Mouse (Mus musculus): ENCODE data around the gene Cldn10. TPM values are rescaled to one million over a fixed set of nuclear protein-coding genes. Genes with fewer than 3 reads are reported as not detected.

Gene Cldn10
- polyA plus RNA-seq, 1 experiment: 36.4 TPM

GRCm38 (mm10) chr14:118867366-118867765 lies 79.7 kb downstream of the Cldn10 start:
- H3K27ac ChIP-seq (ENCODE audit: insufficient read depth, low read length): no peak overlapping the region
- H3K4me3 ChIP-seq (ENCODE audit: insufficient read depth, low read length): no peak overlapping the region
- H3K4me1 ChIP-seq (ENCODE audit: control insufficient read depth, insufficient read depth, low read length): no peaks in the 10 kb centered on the region; the same call in none of the 2 replicates
- no peak for TF ChIP-seq CTCF (IDR thresholded peaks at IDR 0.05; ENCODE audit: extremely low read depth, insufficient read depth, low read length)
- TF ChIP-seq POLR2A (IDR thresholded peaks at IDR 0.05; ENCODE audit: extremely low read depth, insufficient read depth, low read length): no peak

DNA sequence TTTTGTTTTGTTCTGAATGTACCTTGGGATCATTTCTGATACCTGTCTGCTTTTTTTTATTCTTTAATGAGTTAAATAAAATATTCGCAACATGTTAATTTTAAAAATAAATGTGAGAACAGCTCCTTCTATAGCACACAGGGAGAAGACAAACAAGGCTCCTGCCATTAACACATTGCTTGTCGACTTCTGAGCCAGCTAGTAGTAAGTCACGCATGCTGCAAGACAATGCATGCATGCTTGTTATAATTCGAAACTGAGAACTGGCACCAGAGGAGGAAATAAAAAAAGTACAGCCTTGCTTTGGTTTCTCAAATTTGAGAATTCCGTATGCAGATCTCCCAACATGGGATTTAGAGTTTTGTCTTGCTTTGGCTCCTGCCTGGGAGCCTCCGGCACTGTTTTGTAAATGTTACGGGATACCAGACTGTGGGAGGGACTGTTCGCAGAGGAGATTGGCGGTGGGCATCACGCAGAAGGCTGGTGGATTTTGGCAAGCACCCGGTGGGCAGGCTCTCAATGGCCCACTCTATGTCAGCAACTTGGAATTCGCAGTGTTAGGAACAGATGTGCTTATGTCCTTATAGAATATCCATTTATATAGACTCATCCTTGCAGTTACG lies 80.5 kb downstream of the Cldn10 start:
- Histone ChIP-seq H3K27ac (ENCODE audit: insufficient read depth, low read length) (no peak overlapping the region), H3K4me1 (ENCODE audit: control insufficient read depth, insufficient read depth, low read length) (no peaks in the 10 kb centered on the region; the same call in none of the 2 replicates), H3K4me3 (ENCODE audit: insufficient read depth, low read length) (no peak overlapping the region)
- TF ChIP-seq POLR2A (IDR thresholded peaks at IDR 0.05; ENCODE audit: extremely low read depth, insufficient read depth, low read length) (no peak), CTCF (IDR thresholded peaks at IDR 0.05; ENCODE audit: extremely low read depth, insufficient read depth, low read length) (no peak)

DNA sequence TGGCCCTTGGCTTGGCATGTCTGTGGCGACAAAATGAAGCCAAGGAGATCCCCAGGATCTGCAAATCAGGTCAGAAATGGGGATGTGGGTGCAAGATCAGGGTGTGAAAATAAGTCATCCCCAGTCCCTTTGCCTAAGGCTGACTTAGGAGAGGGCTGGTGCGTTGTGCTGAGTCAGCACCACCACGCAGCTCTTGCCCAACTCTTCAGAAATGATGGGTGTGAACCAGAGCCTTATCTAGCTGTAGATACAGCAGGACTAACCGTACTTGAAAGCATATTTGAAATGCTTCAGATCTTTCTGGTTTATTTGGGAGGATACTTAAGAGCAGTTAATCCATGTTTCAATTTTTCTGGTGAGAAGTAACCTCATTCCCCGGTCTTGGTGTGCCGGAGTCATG lies 82.0 kb downstream of the Cldn10 start:
- Histone ChIP-seq H3K4me3 (ENCODE audit: insufficient read depth, low read length) (no peak overlapping the region), H3K27ac (ENCODE audit: insufficient read depth, low read length) (no peak overlapping the region), H3K4me1 (ENCODE audit: control insufficient read depth, insufficient read depth, low read length) (no peaks in the 10 kb centered on the region; the same call in none of the 2 replicates)
- TF ChIP-seq CTCF (IDR thresholded peaks at IDR 0.05; ENCODE audit: extremely low read depth, insufficient read depth, low read length) (no peak), POLR2A (IDR thresholded peaks at IDR 0.05; ENCODE audit: extremely low read depth, insufficient read depth, low read length) (no peak)

GRCm38 (mm10) chr14:118874126-118874525 lies 86.4 kb downstream of the Cldn10 start:
- TF ChIP-seq CTCF (IDR thresholded peaks at IDR 0.05; ENCODE audit: extremely low read depth, insufficient read depth, low read length) (no peak), POLR2A (IDR thresholded peaks at IDR 0.05; ENCODE audit: extremely low read depth, insufficient read depth, low read length) (no peak)

DNA sequence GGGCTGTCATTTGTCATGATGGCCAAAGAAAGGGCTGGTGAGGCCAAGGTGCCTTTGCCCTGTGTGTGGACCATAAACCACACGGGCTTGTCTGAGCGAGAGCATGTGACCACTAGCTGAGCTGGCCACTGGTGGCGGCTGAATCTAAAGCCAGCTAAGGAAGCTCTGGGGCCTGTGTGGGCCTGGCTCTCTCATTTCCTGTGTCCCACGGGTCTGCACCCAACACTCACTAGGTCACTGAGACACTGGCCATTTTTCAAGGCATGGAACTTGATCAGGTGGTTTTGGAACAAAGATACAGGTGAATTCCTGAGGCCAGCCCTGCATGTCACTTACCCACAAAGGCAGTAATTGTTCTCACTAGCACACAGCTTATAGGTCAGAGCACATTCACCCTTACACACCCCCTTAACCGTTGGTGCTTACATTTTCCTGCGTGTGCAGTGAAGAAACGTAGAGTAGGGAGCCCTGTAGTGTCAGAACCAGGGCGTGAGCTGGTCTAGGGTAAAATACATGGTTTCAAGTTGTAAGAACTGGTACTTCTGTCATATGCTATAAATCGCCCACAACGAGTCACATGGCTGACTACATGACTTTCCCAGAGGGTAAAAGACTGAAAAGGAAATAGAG lies 87.2 kb downstream of the Cldn10 start:
- no peak overlapping the region for H3K4me3 ChIP-seq (ENCODE audit: insufficient read depth, low read length)
- H3K27ac ChIP-seq (ENCODE audit: insufficient read depth, low read length): no peak overlapping the region
- peaks cover 4% of the 10 kb centered on the region for H3K4me1 ChIP-seq (ENCODE audit: control insufficient read depth, insufficient read depth, low read length)
- TF ChIP-seq POLR2A (IDR thresholded peaks at IDR 0.05; ENCODE audit: extremely low read depth, insufficient read depth, low read length) (no peak), CTCF (IDR thresholded peaks at IDR 0.05; ENCODE audit: extremely low read depth, insufficient read depth, low read length) (no peak)

More at GRCm38 (mm10) chr14:118874126-118874525, 86.4 kb downstream of the Cldn10 start:
- H3K4me3 ChIP-seq (ENCODE audit: insufficient read depth, low read length): no peak overlapping the region
- no peak overlapping the region for H3K27ac ChIP-seq (ENCODE audit: insufficient read depth, low read length)
- H3K4me1 ChIP-seq (ENCODE audit: control insufficient read depth, insufficient read depth, low read length): peaks cover 4% of the 10 kb centered on the region

- Histone ChIP-seq H3K27ac (ENCODE audit: insufficient read depth, low read length) (no peak overlapping the region), H3K4me1 (ENCODE audit: control insufficient read depth, insufficient read depth, low read length) (peaks cover 4% of the 10 kb centered on the region)
- TF ChIP-seq POLR2A (IDR thresholded peaks at IDR 0.05; ENCODE audit: extremely low read depth, insufficient read depth, low read length) (no peak), CTCF (IDR thresholded peaks at IDR 0.05; ENCODE audit: extremely low read depth, insufficient read depth, low read length) (no peak)
Observed at GRCm38 (mm10) chr14:118878346-118878910, 90.7 kb downstream of the Cldn10 start.

GRCm38 (mm10) chr14:118880696-118881095 lies 93.0 kb downstream of the Cldn10 start:
- Histone ChIP-seq H3K4me3 (ENCODE audit: insufficient read depth, low read length) (no peak overlapping the region), H3K27ac (ENCODE audit: insufficient read depth, low read length) (no peak overlapping the region), H3K4me1 (ENCODE audit: control insufficient read depth, insufficient read depth, low read length) (peaks cover 5% of the 10 kb centered on the region)
- TF ChIP-seq CTCF (IDR thresholded peaks at IDR 0.05; ENCODE audit: extremely low read depth, insufficient read depth, low read length) (no peak), POLR2A (IDR thresholded peaks at IDR 0.05; ENCODE audit: extremely low read depth, insufficient read depth, low read length) (no peak)

More at GRCm38 (mm10) chr14:118878346-118878910, 90.7 kb downstream of the Cldn10 start:
- H3K4me3 ChIP-seq (ENCODE audit: insufficient read depth, low read length): no peak overlapping the region

- Histone ChIP-seq H3K4me1 (ENCODE audit: control insufficient read depth, insufficient read depth, low read length) (peaks cover 5% of the 10 kb centered on the region), H3K27ac (ENCODE audit: insufficient read depth, low read length) (no peak overlapping the region), H3K4me3 (ENCODE audit: insufficient read depth, low read length) (no peak overlapping the region)
- TF ChIP-seq POLR2A (IDR thresholded peaks at IDR 0.05; ENCODE audit: extremely low read depth, insufficient read depth, low read length): no peak
- TF ChIP-seq CTCF (IDR thresholded peaks at IDR 0.05; ENCODE audit: extremely low read depth, insufficient read depth, low read length): no peak
Observed at GRCm38 (mm10) chr14:118883344-118884249, 95.9 kb downstream of the Cldn10 start.

DNA sequence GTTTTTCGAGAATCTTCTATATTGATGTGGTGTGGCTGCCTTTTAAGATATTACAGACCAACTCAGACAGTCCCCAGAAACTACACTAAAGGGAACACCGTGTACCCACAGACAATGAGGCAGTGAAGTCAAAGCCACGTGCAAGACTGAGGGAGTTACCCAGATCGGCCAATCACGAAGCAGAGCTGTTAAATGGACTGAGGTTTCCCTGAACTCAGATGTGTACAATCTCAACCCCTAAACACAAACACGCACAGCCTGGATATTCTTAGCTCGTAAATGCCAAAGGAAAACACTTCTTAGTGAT lies 96.5 kb downstream of the Cldn10 start:
- no peak overlapping the region for H3K27ac ChIP-seq (ENCODE audit: insufficient read depth, low read length)
- H3K4me1 ChIP-seq (ENCODE audit: control insufficient read depth, insufficient read depth, low read length): peaks cover 1% of the 10 kb centered on the region; the same call in 1 of the 2 replicates
- no peak for TF ChIP-seq POLR2A (IDR thresholded peaks at IDR 0.05; ENCODE audit: extremely low read depth, insufficient read depth, low read length)
- TF ChIP-seq CTCF (IDR thresholded peaks at IDR 0.05; ENCODE audit: extremely low read depth, insufficient read depth, low read length): no peak
- no peak overlapping the region for H3K4me3 ChIP-seq (ENCODE audit: insufficient read depth, low read length)

Data from cortical plate, adult 2 months (tissue).